Mouse (Mus musculus) cerebellum, adult 2 months (tissue): ENCODE measurements around the gene Mapk8. TPM values are rescaled to one million over a fixed set of nuclear protein-coding genes. Genes with fewer than 3 reads are reported as not detected.

ENCODE experiments used
- DNase-seq, 2 experiments: peaks; one replicate each; pipeline ENCODE4 v3.0.0; 2021
- H3K27ac ChIP-seq: fragments of 200-500 bp; 2 replicates; pipeline ENCODE4 v1.5.1; 2012; ENCODE audit warnings: low read length, control low read depth, inconsistent platforms; ENCODE audit not compliant: insufficient read depth
- H3K27me3 ChIP-seq: fragments of 200-500 bp; 2 replicates; pipeline ENCODE4 v1.6.1; 2012; ENCODE audit warnings: inconsistent platforms, mild to moderate bottlenecking, low read length, moderate library complexity; ENCODE audit not compliant: control insufficient read depth, insufficient read depth
- H3K4me1 ChIP-seq: fragments of 200-500 bp; 2 replicates; pipeline ENCODE4 v1.6.1; 2011; ENCODE audit warnings: low read length; ENCODE audit not compliant: control insufficient read depth, insufficient read depth
- H3K4me3 ChIP-seq: fragments of 200-500 bp; replicated peaks from 2 replicates; pipeline ENCODE3; 2011; ENCODE audit warnings: mild to moderate bottlenecking, low read depth, low read length, control low read depth; ENCODE audit not compliant: insufficient read depth
- CTCF ChIP-seq: fragments of 200-500 bp; IDR thresholded peaks from 2 replicates; pipeline ENCODE4 v1.5.1; 2011; ENCODE audit warnings: low read depth, mild to moderate bottlenecking, control low read depth, low read length, moderate library complexity, borderline replicate concordance; ENCODE audit not compliant: insufficient read depth
- POLR2A ChIP-seq: fragments of 200-500 bp; IDR thresholded peaks from 2 replicates; pipeline ENCODE4 v1.6.1; 2011; ENCODE audit warnings: low read length, control low read depth, borderline replicate concordance; ENCODE audit not compliant: insufficient read depth
- WGBS: fragments of 180-500 bp; shearing (Covaris S2); methylation state at CpG from one replicate; pipeline ENCODE4 v1.1.7; 2018; 5-methylcytosine and 5-hydroxymethylcytosine counted together
- polyA plus RNA-seq: library from polyadenylated mRNA; depleted of rRNA; stranded (reverse); fragments of >200 nt; gene quantifications from 2 replicates; pipeline ENCODE4 v1.2.3, GENCODE M21; 2012

Mapk8 gene
- polyA plus RNA-seq, 1 experiment, result 46.8 TPM

GRCm38 (mm10) chr14:33357600-33358368, 89.2 kb downstream of the Mapk8 start:
- H3K27me3 ChIP-seq, result no peaks in the 10 kb centered on the region
- TF ChIP-seq CTCF (no peak), POLR2A (no peak)
- 70% methylated on average over 12 of the region's 12 CpGs for WGBS
- no peak overlapping the region for H3K27ac ChIP-seq
- no peaks in the 10 kb centered on the region; the same call in 1 of the 2 replicates for H3K4me1 ChIP-seq
- no peak for DNase-seq
- H3K4me3 ChIP-seq, result no peak overlapping the region

DNA sequence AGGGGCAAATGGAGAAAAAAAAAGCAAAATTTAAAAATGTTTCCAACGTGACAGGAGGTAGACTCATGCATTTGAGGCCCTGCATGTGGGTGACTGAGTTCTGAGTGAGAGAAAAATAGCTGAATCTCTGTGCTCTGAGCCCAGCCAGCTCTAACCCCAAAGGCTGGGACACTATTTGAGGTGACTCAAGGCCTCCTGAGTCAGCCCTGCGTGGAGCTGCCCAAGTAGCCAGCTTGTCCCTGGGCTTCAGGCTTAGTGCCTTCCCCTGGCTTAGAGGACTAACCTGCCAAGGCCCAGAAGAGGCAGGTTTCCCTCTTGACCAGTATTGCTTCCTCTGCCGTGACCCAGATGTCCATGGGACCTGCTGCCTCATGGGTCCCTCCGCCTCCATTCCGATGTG, 91.7 kb downstream of the Mapk8 start:
- no peak for DNase-seq
- 92% methylated on average over 5 of the region's 5 CpGs for WGBS

DNA sequence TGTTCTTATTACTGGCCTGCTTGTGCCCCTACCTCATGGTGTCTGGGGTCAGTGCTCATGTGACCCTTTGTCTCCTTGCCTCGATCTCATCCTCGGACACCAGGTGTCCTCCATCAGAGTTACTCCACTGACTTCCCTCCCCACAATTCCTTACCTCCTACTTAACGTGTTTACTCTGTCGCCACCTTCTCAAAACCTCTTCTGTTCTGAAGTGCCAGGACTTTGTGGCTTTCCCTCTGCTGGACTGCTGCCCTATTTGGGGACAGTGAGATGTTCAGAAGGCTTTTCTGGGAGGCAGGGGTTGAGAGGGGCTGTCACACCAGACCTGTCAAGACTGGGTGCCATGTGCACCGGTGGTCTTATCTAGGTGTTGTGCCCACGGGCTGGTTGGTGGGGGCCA, 94.1 kb downstream of the Mapk8 start:
- DNase-seq, result no peak
- no peaks in the 10 kb centered on the region for H3K4me1 ChIP-seq
- WGBS, result 82% methylated on average over 6 of the region's 6 CpGs
- no peak overlapping the region for H3K4me3 ChIP-seq
- no peaks in the 10 kb centered on the region; the same call in 1 of the 2 replicates for H3K27me3 ChIP-seq
- no peak for TF ChIP-seq CTCF
- TF ChIP-seq POLR2A, result no peak
- H3K27ac ChIP-seq, result no peak overlapping the region

More for the DNA sequence above, 91.7 kb downstream of the Mapk8 start:
- no peaks in the 10 kb centered on the region; the same call in 1 of the 2 replicates for H3K4me1 ChIP-seq
- TF ChIP-seq POLR2A (no peak), CTCF (no peak)
- no peaks in the 10 kb centered on the region; the same call in 1 of the 2 replicates for H3K27me3 ChIP-seq
- no peak overlapping the region for H3K27ac ChIP-seq
- no peak overlapping the region for H3K4me3 ChIP-seq

DNA sequence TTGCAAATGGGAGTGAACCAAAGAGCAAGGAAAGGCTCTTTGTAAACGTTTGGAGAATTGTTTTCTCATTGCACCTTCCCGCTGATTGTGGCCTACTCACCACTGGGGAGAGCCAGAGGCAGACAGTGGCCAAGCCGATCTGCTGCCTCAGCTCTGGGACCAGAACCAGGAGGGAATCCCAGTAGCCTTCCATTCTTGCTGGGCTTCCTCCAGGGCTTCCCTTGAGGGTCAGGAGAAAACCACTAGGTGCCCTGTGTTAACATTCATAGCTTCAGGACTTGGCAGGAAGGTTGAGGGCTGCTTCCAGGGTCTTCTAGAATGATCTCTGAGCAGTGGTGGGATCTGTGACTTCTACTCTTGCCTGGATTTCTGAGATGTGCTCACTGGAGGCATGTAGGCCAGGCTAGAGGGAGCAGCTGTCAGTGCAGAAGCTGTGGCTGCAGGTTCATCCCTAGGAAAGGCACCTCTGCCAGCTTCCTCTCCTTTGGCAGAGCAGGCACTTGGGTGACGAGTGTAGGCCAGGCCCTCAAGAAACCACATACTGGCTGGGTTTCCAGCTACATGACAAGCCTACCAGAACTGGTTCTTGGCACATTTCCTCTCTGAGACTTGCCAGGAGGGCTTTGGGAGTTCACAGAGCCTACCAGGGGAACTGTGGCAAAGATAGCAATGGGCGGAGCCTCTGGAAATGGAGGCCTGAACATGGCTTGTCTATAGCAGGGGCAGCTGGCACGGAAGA, 94.8 kb downstream of the Mapk8 start:
- Histone ChIP-seq H3K4me1 (no peaks in the 10 kb centered on the region), H3K27me3 (no peaks in the 10 kb centered on the region; the same call in 1 of the 2 replicates), H3K27ac (no peak overlapping the region), H3K4me3 (no peak overlapping the region)
- TF ChIP-seq CTCF (no peak), POLR2A (no peak)
- 65% methylated on average over 6 of the region's 6 CpGs for WGBS
- DNase-seq, result no peak

DNA sequence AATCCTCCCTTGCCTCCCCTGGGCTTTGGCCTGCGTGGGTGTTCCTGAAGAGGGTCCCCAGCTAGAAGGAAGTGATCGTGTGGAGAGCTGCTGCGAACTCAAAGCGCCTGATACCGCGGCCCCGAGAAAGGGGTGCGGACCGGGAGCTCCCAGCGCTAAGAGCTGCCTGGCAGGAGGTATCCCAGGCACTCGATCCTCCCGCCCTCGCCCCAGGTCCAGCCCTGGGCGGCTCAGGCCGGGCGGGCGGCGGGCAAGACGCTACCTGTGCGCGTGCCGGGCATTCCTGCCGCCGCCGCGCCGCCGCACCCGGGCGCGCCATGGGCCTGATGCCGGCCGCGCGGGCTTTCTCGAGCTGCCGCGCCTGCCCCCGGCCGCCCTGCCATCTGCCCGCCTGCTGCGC, 95.9 kb downstream of the Mapk8 start:
- no peak overlapping the region for H3K27ac ChIP-seq
- H3K27me3 ChIP-seq, result no peaks in the 10 kb centered on the region; the same call in 1 of the 2 replicates
- WGBS, result 2% methylated on average over 42 of the region's 42 CpGs
- TF ChIP-seq CTCF (no peak), POLR2A (no peak)
- no peak overlapping the region for H3K4me3 ChIP-seq
- DNase-seq, result no peak
- H3K4me1 ChIP-seq, result no peaks in the 10 kb centered on the region

DNA sequence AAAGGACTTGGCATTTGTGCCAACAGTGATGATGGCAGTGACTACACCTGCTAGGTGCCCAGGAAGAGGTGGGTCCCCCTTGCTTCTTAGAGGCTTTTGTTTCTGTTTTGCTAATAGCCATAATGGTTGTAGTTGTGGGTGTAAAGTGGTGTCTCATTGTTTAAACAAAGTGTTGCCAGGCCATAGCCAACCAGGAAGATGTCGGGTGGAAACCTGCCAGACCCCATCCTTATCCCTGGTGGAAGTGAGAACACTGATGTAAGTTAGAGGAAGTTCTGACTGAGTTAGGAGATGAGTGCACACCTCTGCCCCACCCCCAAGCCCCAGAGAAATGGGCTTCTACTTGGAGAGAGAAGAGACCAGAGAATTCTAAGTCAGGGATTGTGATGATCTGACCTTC, 98.8 kb downstream of the Mapk8 start:
- H3K4me1 ChIP-seq, result peaks cover 8% of the 10 kb centered on the region
- WGBS, result 58% methylated on average over 1 of the region's 1 CpGs
- TF ChIP-seq CTCF (no peak), POLR2A (no peak)

DNA sequence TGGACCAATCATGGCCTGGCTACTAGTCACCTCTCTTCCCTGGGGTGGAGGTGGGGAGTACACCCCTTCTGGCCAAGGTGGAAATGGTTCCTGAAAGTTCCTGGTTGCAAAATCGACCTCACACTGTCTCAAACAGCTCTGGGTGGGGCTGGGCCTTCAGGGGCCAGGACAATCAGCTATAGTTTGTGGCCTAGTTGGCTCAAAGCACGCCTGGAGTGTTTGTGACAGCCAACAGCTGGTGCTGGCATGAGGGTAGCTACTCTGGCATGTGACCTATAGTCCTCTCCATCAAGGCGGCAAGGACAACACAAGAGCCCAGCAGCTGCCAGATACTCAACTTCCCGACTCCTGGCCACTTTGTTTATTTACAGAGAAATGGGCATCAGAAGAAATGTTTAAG, 99.2 kb downstream of the Mapk8 start:
- H3K27ac ChIP-seq, result no peak overlapping the region
- H3K4me1 ChIP-seq, result peaks cover 10% of the 10 kb centered on the region
- DNase-seq, result no peak
- H3K4me3 ChIP-seq, result no peak overlapping the region
- no peaks in the 10 kb centered on the region; the same call in 1 of the 2 replicates for H3K27me3 ChIP-seq
- TF ChIP-seq CTCF (no peak), POLR2A (no peak)
- 53% methylated on average over 4 of the region's 4 CpGs for WGBS

More for the DNA sequence above, 98.8 kb downstream of the Mapk8 start:
- DNase-seq, result no peak
- H3K4me3 ChIP-seq, result no peak overlapping the region
- no peaks in the 10 kb centered on the region; the same call in 1 of the 2 replicates for H3K27me3 ChIP-seq
- H3K27ac ChIP-seq, result no peak overlapping the region
